Mouse (Mus musculus) hindbrain, embryonic 14.5 days (tissue): ENCODE data around the gene Has3. TPM values are rescaled to one million over a fixed set of nuclear protein-coding genes. Genes with fewer than 3 reads are reported as not detected.

ENCODE experiments used
- polyA plus RNA-seq: library from polyadenylated mRNA; unstranded; fragments of >200 nt; fragmentation: Nextera tagmentation; extraction: Ambion mirVana; gene quantifications from 2 replicates; pipeline ENCODE4 v1.2.1, GENCODE M21; 2014

Has3 gene
- polyA plus RNA-seq, 1 experiment from 2014 or later = 1.7 TPM

Other genes starting within 250 kb of the Has3 start
- gene Tango6, start 187.2 kb upstream of the Has3 start, polyA plus RNA-seq = 4.7 and 5.5 TPM in 2 replicates
- gene Utp4, start 23.4 kb downstream of the Has3 start, polyA plus RNA-seq = 39.6 and 46.6 TPM in 2 replicates
- gene Sntb2, start 65.5 kb downstream of the Has3 start, polyA plus RNA-seq = 6.3 and 7.3 TPM in 2 replicates
- 149 and 172 TPM in 2 replicates for gene Vps4a, start 161.0 kb downstream of the Has3 start, polyA plus RNA-seq
- 32.1 and 32.3 TPM in 2 replicates for gene Pdf, start 178.4 kb downstream of the Has3 start, polyA plus RNA-seq
- gene Cog8, start 186.4 kb downstream of the Has3 start, polyA plus RNA-seq = 40.7 and 42.6 TPM in 2 replicates
- 69.3 and 70.2 TPM in 2 replicates for gene Nip7, start 186.6 kb downstream of the Has3 start, polyA plus RNA-seq
- gene Tmed6, start 195.4 kb downstream of the Has3 start, polyA plus RNA-seq = not detected in 2 replicates
- gene Terf2, start 226.3 kb downstream of the Has3 start, polyA plus RNA-seq = 20.5 and 22.2 TPM in 2 replicates